ENCODE assay signal across 8 mouse cellular contexts in the genomic region with DNA sequence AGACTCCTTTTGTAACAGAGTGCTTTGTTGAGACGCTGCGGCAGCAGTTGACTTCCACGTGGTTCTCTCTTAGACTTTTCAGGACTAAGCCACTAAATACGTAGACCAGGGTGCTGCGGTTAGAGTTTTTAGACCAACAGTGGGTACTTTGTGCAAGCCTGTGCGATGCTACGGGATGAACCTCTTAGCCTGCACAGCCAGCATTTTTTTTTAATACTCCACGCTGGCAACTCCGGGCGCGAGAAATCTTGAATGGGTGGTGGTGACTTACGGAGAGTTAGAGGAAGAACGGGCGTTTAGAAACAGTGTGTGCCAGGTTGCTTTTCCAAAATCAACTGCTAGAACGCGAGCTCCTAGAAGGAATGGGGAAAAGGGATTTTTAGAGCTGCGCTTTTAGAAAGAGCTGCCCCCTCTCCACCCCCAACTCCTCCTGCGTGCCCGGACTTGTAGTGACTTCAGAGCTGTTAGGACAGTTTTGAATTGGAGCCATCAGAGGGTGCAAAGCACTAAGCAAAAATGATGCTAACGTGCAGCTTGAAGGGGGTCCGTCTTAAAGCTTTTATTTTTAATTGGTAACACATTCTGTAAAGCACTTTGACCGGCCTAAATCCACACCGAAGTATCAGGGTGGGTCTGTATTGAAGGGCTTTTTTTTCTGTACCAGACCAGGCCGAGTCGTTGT. TPM values are rescaled to one million over a fixed set of nuclear protein-coding genes. Genes with fewer than 3 reads are reported as not detected.
DNase-seq lines count a peak whose midpoint lies in the region; ATAC-seq and TF ChIP-seq lines count a peak whose summit lies in the region.

No protein-coding gene starts in this region.

- WGBS in lung, embryonic 14.5 days: under 1% methylated on average over 25 of the region's 25 CpGs
- under 1% methylated on average over 25 of the region's 25 CpGs for WGBS in forebrain, embryonic 14.5 days
- WGBS in kidney, adult 2 months: under 1% methylated on average over 25 of the region's 25 CpGs
- under 1% methylated on average over 25 of the region's 25 CpGs for WGBS in stomach, postnatal 0 days

- no peak for TF ChIP-seq EP300 in stomach, postnatal 0 days (optimal IDR thresholded peaks at IDR 0.05)

- no peak for TF ChIP-seq POLR2A in kidney, adult 2 months (IDR thresholded peaks at IDR 0.05; ENCODE audit: low read depth, low read length)

- H3K9me3 ChIP-seq in lung, embryonic 14.5 days (ENCODE audit: low read depth, low read length): no peaks in the 10 kb centered on the region
- H3K9me3 ChIP-seq in forebrain, embryonic 14.5 days (replicated peaks; ENCODE audit: control insufficient read depth, low read length): no peaks in the 10 kb centered on the region
- no peaks in the 10 kb centered on the region for H3K9me3 ChIP-seq in stomach, postnatal 0 days (ENCODE audit: control insufficient read depth, low read length)

- H3K4me3 ChIP-seq in lung, embryonic 14.5 days (ENCODE audit: low read depth, low read length): peak overlapping the region; percentile 67
- peak overlapping the region; percentile 55 for H3K4me3 ChIP-seq in forebrain, embryonic 14.5 days (ENCODE audit: low read depth, low read length)
- H3K4me3 ChIP-seq in kidney, adult 2 months (ENCODE audit: insufficient read depth, low read depth, low read length): peak overlapping the region; percentile 69
- peak overlapping the region; percentile 64 for H3K4me3 ChIP-seq in stomach, postnatal 0 days (ENCODE audit: low read depth, low read length)

- H3K27ac ChIP-seq in lung, embryonic 14.5 days (ENCODE audit: low read depth): peak overlapping the region; percentile 93
- peak overlapping the region; percentile 66 for H3K27ac ChIP-seq in forebrain, embryonic 14.5 days (ENCODE audit: low read depth, low read length)
- peak overlapping the region; percentile 55 for H3K27ac ChIP-seq in kidney, adult 2 months (ENCODE audit: insufficient read depth, low read depth, low read length)
- H3K27ac ChIP-seq in stomach, postnatal 0 days (replicated peaks): peak overlapping the region; percentile 89

- no peak for TF ChIP-seq CTCF in lung, embryonic 14.5 days (IDR thresholded peaks at IDR 0.05; ENCODE audit: low read depth)
- TF ChIP-seq CTCF in kidney, adult 2 months (conservative IDR thresholded peaks at IDR 0.05; ENCODE audit: insufficient read depth, insufficient read length, low read depth, low read length): no peak
- no peak for TF ChIP-seq CTCF in stomach, postnatal 0 days (IDR thresholded peaks at IDR 0.05; ENCODE audit: low read depth)

- peak overlapping the region; percentile 85 for H3K9ac ChIP-seq in lung, embryonic 14.5 days
- H3K9ac ChIP-seq in forebrain, embryonic 14.5 days (ENCODE audit: low read length): peak overlapping the region; percentile 76
- H3K9ac ChIP-seq in stomach, postnatal 0 days (ENCODE audit: low read length): peak overlapping the region; percentile 79

- DNase-seq in lung, embryonic 14.5 days: peak; percentile 72
- no peak for DNase-seq in lung, postnatal 14 days
- peak; percentile 37 for DNase-seq in adrenal gland, postnatal 10 days
- DNase-seq in forebrain, embryonic 14.5 days (ENCODE audit: low spot score): peak; percentile 61
- peak; percentile 31 for DNase-seq in kidney, adult 2 months
- peak; percentile 16 to 20 for DNase-seq in lung, postnatal 4 days
- peak; percentile 33 for DNase-seq in stomach, postnatal 0 days (ENCODE audit: low spot score)
- no peak for DNase-seq in frontal cortex, adult 2 months (ENCODE audit: extremely low spot score in 1 of 2, low spot score in 1 of 2)

- no peaks in the 10 kb centered on the region for H3K27me3 ChIP-seq in lung, embryonic 14.5 days (ENCODE audit: insufficient read depth, low read length)
- H3K27me3 ChIP-seq in forebrain, embryonic 14.5 days (replicated peaks; ENCODE audit: control insufficient read depth, insufficient read depth, low read length): 0 out of 2 replicates have a peak, but pooled peaks cover 4% of the 10 kb centered on the region
- no peaks in the 10 kb centered on the region for H3K27me3 ChIP-seq in kidney, adult 2 months (replicated peaks; ENCODE audit: control insufficient read depth, insufficient read depth, low read length)
- no peaks in the 10 kb centered on the region for H3K27me3 ChIP-seq in stomach, postnatal 0 days (ENCODE audit: control insufficient read depth, insufficient read depth, low read length)

- no peaks in the 10 kb centered on the region for H3K36me3 ChIP-seq in lung, embryonic 14.5 days (ENCODE audit: insufficient read depth)
- no peaks in the 10 kb centered on the region for H3K36me3 ChIP-seq in forebrain, embryonic 14.5 days (ENCODE audit: control insufficient read depth, insufficient read depth, low read length)
- no peaks in the 10 kb centered on the region for H3K36me3 ChIP-seq in kidney, adult 2 months (ENCODE audit: control insufficient read depth, insufficient read depth, low read length)
- no peaks in the 10 kb centered on the region for H3K36me3 ChIP-seq in stomach, postnatal 0 days (ENCODE audit: control insufficient read depth, insufficient read depth, low read length)

- ATAC-seq in lung, embryonic 14.5 days (ENCODE audit: insufficient read depth): peak; percentile 32
- ATAC-seq in forebrain, embryonic 14.5 days: peak; percentile 24
- ATAC-seq in stomach, postnatal 0 days (ENCODE audit: low FRiP score, low TSS enrichment): peak; percentile 44

- peaks cover 3% of the 10 kb centered on the region for H3K4me1 ChIP-seq in lung, embryonic 14.5 days (ENCODE audit: insufficient read depth)
- H3K4me1 ChIP-seq in forebrain, embryonic 14.5 days (ENCODE audit: control insufficient read depth, insufficient read depth, low read length): peaks cover 2% of the 10 kb centered on the region; the same call in 1 of the 2 replicates
- H3K4me1 ChIP-seq in kidney, adult 2 months (ENCODE audit: control insufficient read depth, insufficient read depth, low read length): 0 out of 2 replicates have a peak, but pooled peaks cover 5% of the 10 kb centered on the region
- H3K4me1 ChIP-seq in stomach, postnatal 0 days (replicated peaks; ENCODE audit: control insufficient read depth, insufficient read depth): no peaks in the 10 kb centered on the region

- peak overlapping the region; percentile 80 for H3K4me2 ChIP-seq in lung, embryonic 14.5 days
- peak overlapping the region; percentile 85 for H3K4me2 ChIP-seq in forebrain, embryonic 14.5 days (ENCODE audit: low read length)
- H3K4me2 ChIP-seq in stomach, postnatal 0 days (replicated peaks; ENCODE audit: low read depth): peak overlapping the region; percentile 83

RNA-seq across cellular contexts. Expression of a gene that starts 1.0 kb away (rescaled TPM):
- polyA plus RNA-seq in lung, embryonic 14.5 days (2014; fragmentation: Nextera tagmentation; extraction: Ambion mirVana): 114 and 118 TPM in 2 replicates
- 100 to 1,000 TPM; 127 to 156 TPM for total RNA-seq in adrenal gland, postnatal 10 days (2021)
- 111 and 138 TPM in 2 replicates for polyA plus RNA-seq in forebrain, embryonic 14.5 days (2014; fragmentation: Nextera tagmentation; extraction: Ambion mirVana)
- polyA plus RNA-seq in kidney, adult 2 months (2012; rRNA removed): 3.3 and 5.6 TPM in 2 replicates
- polyA plus RNA-seq in stomach, postnatal 0 days (2015; fragmentation: Nextera tagmentation; extraction: Ambion mirVana): 136 and 141 TPM in 2 replicates
- polyA plus RNA-seq in frontal cortex, adult 2 months (2012; rRNA removed): 115 and 117 TPM in 2 replicates

Comparison
In these comparisons a context has a peak if more than half of its experiments do, and no peak if none do; other contexts are left out.
1. DNase-seq: peak in lung, embryonic 14.5 days (single experiment), adrenal gland, postnatal 10 days (single experiment), forebrain, embryonic 14.5 days (single experiment), kidney, adult 2 months (single experiment), lung, postnatal 4 days (2 of 2) and stomach, postnatal 0 days (single experiment); none in lung, postnatal 14 days (single experiment) and frontal cortex, adult 2 months (0 of 2).
2. RNA of a gene that starts 1.0 kb away (polyA plus RNA-seq): 136 to 141 TPM in stomach, postnatal 0 days, 114 to 118 TPM in lung, embryonic 14.5 days, 115 to 117 TPM in frontal cortex, adult 2 months and 111 to 138 TPM in forebrain, embryonic 14.5 days; 3.3 to 5.6 TPM in kidney, adult 2 months; every median in the first group is over 10 times any median in the second.
3. Peak in every context shown above with its lines, with median percentiles within 50 percentile points of each other: ATAC-seq, H3K27ac ChIP-seq, H3K4me2 ChIP-seq, H3K4me3 ChIP-seq and H3K9ac ChIP-seq.